Mouse (Mus musculus): Measurements from ENCODE around the gene Bicd2. TPM values are rescaled to one million over a fixed set of nuclear protein-coding genes. Genes with fewer than 3 reads are reported as not detected.
A peak's percentile ranks its signal among the peaks of the same experiment; 100 is the strongest.

Gene Bicd2
- polyA plus RNA-seq, 1 experiment from 2014 or later: 32.1 TPM

- Histone ChIP-seq H3K36me3 (ENCODE audit: control insufficient read depth, insufficient read depth, low read length) (no peaks in the 10 kb centered on the region), H3K4me3 (ENCODE audit: low read length) (no peak overlapping the region), H3K9ac (ENCODE audit: low read length) (peak overlapping the region; percentile 28; the same call in 1 of the 2 replicates), H3K9me3 (ENCODE audit: control insufficient read depth, low read length) (0 out of 2 replicates have a peak, but pooled peaks cover 2% of the 10 kb centered on the region), H3K27ac (ENCODE audit: low read length) (no peak overlapping the region), H3K4me2 (ENCODE audit: low read depth, low read length) (no peak overlapping the region), H3K27me3 (ENCODE audit: control insufficient read depth, insufficient read depth, low read depth, low read length) (no peaks in the 10 kb centered on the region), H3K4me1 (replicated peaks; ENCODE audit: control insufficient read depth, insufficient read depth, low read length) (peaks cover 25% of the 10 kb centered on the region)
- ATAC-seq (ENCODE audit: low read depth): no peak
- WGBS: 64% methylated on average over 7 of the region's 7 CpGs
Measured at GRCm38 (mm10) chr13:49338893-49339546, 2.4 kb upstream of the Bicd2 start.

- Histone ChIP-seq H3K27ac (ENCODE audit: low read length) (peak overlapping the region; percentile 44), H3K27me3 (ENCODE audit: control insufficient read depth, insufficient read depth, low read depth, low read length) (no peaks in the 10 kb centered on the region), H3K9ac (ENCODE audit: low read length) (peak overlapping the region; percentile 94), H3K9me3 (ENCODE audit: control insufficient read depth, low read length) (no peaks in the 10 kb centered on the region), H3K4me2 (ENCODE audit: low read depth, low read length) (peak overlapping the region; percentile 90), H3K4me1 (replicated peaks; ENCODE audit: control insufficient read depth, insufficient read depth, low read length) (peaks cover 35% of the 10 kb centered on the region), H3K4me3 (ENCODE audit: low read length) (peak overlapping the region; percentile 97), H3K36me3 (ENCODE audit: control insufficient read depth, insufficient read depth, low read length) (no peaks in the 10 kb centered on the region)
- ATAC-seq (ENCODE audit: low read depth): peak; percentile 21; the same call in 1 of the 2 replicates
- 5% methylated on average over 25 of the region's 25 CpGs for WGBS
Measured at GRCm38 (mm10) chr13:49341831-49342722, 692 bp downstream of the Bicd2 start.

- H3K27me3 ChIP-seq (ENCODE audit: control insufficient read depth, insufficient read depth, low read depth, low read length): no peaks in the 10 kb centered on the region
- peaks cover 35% of the 10 kb centered on the region for H3K4me1 ChIP-seq (replicated peaks; ENCODE audit: control insufficient read depth, insufficient read depth, low read length)
- no peak for ATAC-seq (ENCODE audit: low read depth)
- peak overlapping the region; percentile 97 for H3K4me3 ChIP-seq (ENCODE audit: low read length)
- peak overlapping the region; percentile 90 for H3K4me2 ChIP-seq (ENCODE audit: low read depth, low read length)
- no peaks in the 10 kb centered on the region for H3K36me3 ChIP-seq (ENCODE audit: control insufficient read depth, insufficient read depth, low read length)
- no peaks in the 10 kb centered on the region for H3K9me3 ChIP-seq (ENCODE audit: control insufficient read depth, low read length)
- H3K27ac ChIP-seq (ENCODE audit: low read length): no peak overlapping the region; the same call in 1 of the 2 replicates
- peak overlapping the region; percentile 94 for H3K9ac ChIP-seq (ENCODE audit: low read length)
Measured at GRCm38 (mm10) chr13:49342723-49343100, 1.3 kb downstream of the Bicd2 start.

- Histone ChIP-seq H3K4me2 (ENCODE audit: low read depth, low read length) (no peak overlapping the region), H3K27ac (ENCODE audit: low read length) (no peak overlapping the region), H3K4me1 (replicated peaks; ENCODE audit: control insufficient read depth, insufficient read depth, low read length) (peaks cover 35% of the 10 kb centered on the region), H3K9me3 (ENCODE audit: control insufficient read depth, low read length) (no peaks in the 10 kb centered on the region), H3K9ac (ENCODE audit: low read length) (no peak overlapping the region), H3K27me3 (ENCODE audit: control insufficient read depth, insufficient read depth, low read depth, low read length) (no peaks in the 10 kb centered on the region), H3K4me3 (ENCODE audit: low read length) (no peak overlapping the region), H3K36me3 (ENCODE audit: control insufficient read depth, insufficient read depth, low read length) (no peaks in the 10 kb centered on the region)
- WGBS: 67% methylated on average over 8 of the region's 8 CpGs
- ATAC-seq (ENCODE audit: low read depth): no peak
Measured at GRCm38 (mm10) chr13:49344567-49344966, 3.2 kb downstream of the Bicd2 start.

GRCm38 (mm10) chr13:49345476-49345875 is 4.1 kb downstream of the Bicd2 start:
- 63% methylated on average over 2 of the region's 2 CpGs for WGBS
- H3K4me3 ChIP-seq (ENCODE audit: low read length): no peak overlapping the region
- no peak overlapping the region for H3K9ac ChIP-seq (ENCODE audit: low read length)
- ATAC-seq (ENCODE audit: low read depth): no peak
- H3K4me1 ChIP-seq (replicated peaks; ENCODE audit: control insufficient read depth, insufficient read depth, low read length): peaks cover 33% of the 10 kb centered on the region
- H3K36me3 ChIP-seq (ENCODE audit: control insufficient read depth, insufficient read depth, low read length): no peaks in the 10 kb centered on the region
- no peaks in the 10 kb centered on the region for H3K9me3 ChIP-seq (ENCODE audit: control insufficient read depth, low read length)
- no peaks in the 10 kb centered on the region for H3K27me3 ChIP-seq (ENCODE audit: control insufficient read depth, insufficient read depth, low read depth, low read length)
- no peak overlapping the region for H3K4me2 ChIP-seq (ENCODE audit: low read depth, low read length)
- no peak overlapping the region for H3K27ac ChIP-seq (ENCODE audit: low read length)

- Histone ChIP-seq H3K36me3 (ENCODE audit: control insufficient read depth, insufficient read depth, low read length) (no peaks in the 10 kb centered on the region), H3K4me3 (ENCODE audit: low read length) (no peak overlapping the region), H3K27me3 (ENCODE audit: control insufficient read depth, insufficient read depth, low read depth, low read length) (no peaks in the 10 kb centered on the region), H3K9ac (ENCODE audit: low read length) (no peak overlapping the region), H3K4me2 (ENCODE audit: low read depth, low read length) (no peak overlapping the region), H3K9me3 (ENCODE audit: control insufficient read depth, low read length) (no peaks in the 10 kb centered on the region), H3K27ac (ENCODE audit: low read length) (no peak overlapping the region), H3K4me1 (replicated peaks; ENCODE audit: control insufficient read depth, insufficient read depth, low read length) (peaks cover 15% of the 10 kb centered on the region)
- 66% methylated on average over 2 of the region's 2 CpGs for WGBS
- no peak for ATAC-seq (ENCODE audit: low read depth)
Measured at GRCm38 (mm10) chr13:49348522-49348921, 7.1 kb downstream of the Bicd2 start.

GRCm38 (mm10) chr13:49349335-49349734 is 8.0 kb downstream of the Bicd2 start:
- H3K36me3 ChIP-seq (ENCODE audit: control insufficient read depth, insufficient read depth, low read length): no peaks in the 10 kb centered on the region
- no peak for ATAC-seq (ENCODE audit: low read depth)
- H3K27me3 ChIP-seq (ENCODE audit: control insufficient read depth, insufficient read depth, low read depth, low read length): no peaks in the 10 kb centered on the region
- no peak overlapping the region for H3K4me3 ChIP-seq (ENCODE audit: low read length)
- no peaks in the 10 kb centered on the region for H3K9me3 ChIP-seq (ENCODE audit: control insufficient read depth, low read length)
- H3K27ac ChIP-seq (ENCODE audit: low read length): no peak overlapping the region
- peaks cover 7% of the 10 kb centered on the region for H3K4me1 ChIP-seq (replicated peaks; ENCODE audit: control insufficient read depth, insufficient read depth, low read length)
- H3K9ac ChIP-seq (ENCODE audit: low read length): no peak overlapping the region
- WGBS: 88% methylated on average over 4 of the region's 4 CpGs
- no peak overlapping the region for H3K4me2 ChIP-seq (ENCODE audit: low read depth, low read length)

- Histone ChIP-seq H3K4me2 (ENCODE audit: low read depth, low read length) (no peak overlapping the region), H3K4me3 (ENCODE audit: low read length) (no peak overlapping the region), H3K9ac (ENCODE audit: low read length) (no peak overlapping the region), H3K27me3 (ENCODE audit: control insufficient read depth, insufficient read depth, low read depth, low read length) (no peaks in the 10 kb centered on the region), H3K27ac (ENCODE audit: low read length) (no peak overlapping the region), H3K36me3 (ENCODE audit: control insufficient read depth, insufficient read depth, low read length) (no peaks in the 10 kb centered on the region), H3K9me3 (ENCODE audit: control insufficient read depth, low read length) (no peaks in the 10 kb centered on the region), H3K4me1 (replicated peaks; ENCODE audit: control insufficient read depth, insufficient read depth, low read length) (0 out of 2 replicates have a peak, but pooled peaks cover 3% of the 10 kb centered on the region)
- ATAC-seq (ENCODE audit: low read depth): no peak
- 85% methylated on average over 6 of the region's 6 CpGs for WGBS
Measured at GRCm38 (mm10) chr13:49349836-49350505, 8.6 kb downstream of the Bicd2 start.

Data from lung, embryonic 16.5 days (tissue).